Mouse (Mus musculus) neural tube, embryonic 14.5 days (tissue): ENCODE measurements at regions not wholly inside any gene's neighbourhood (a gene's known extent, or its start where the extent isn't known, plus 50 kb on each side); places are given as distances from the start of the nearest gene placed in this dataset.

Source experiments
- ATAC-seq: fragments of 200-750 bp; cut with Nextera tagmentation; 2 replicates; pipeline ENCODE4 v1.8.0; 2017; ENCODE audit warnings: low read depth, mild to moderate bottlenecking, moderate TSS enrichment, moderate library complexity
- H3K27ac ChIP-seq: fragments of 300-500 bp; sonication (generic); 2 replicates; pipeline ENCODE4 v1.5.1; 2014; ENCODE audit warnings: low read depth, mild to moderate bottlenecking, control low read depth, low read length, moderate library complexity, mixed read lengths
- H3K27me3 ChIP-seq: fragments of 300-500 bp; sonication (generic); 2 replicates; pipeline ENCODE4 v1.6.1; 2014; ENCODE audit warnings: low read length; ENCODE audit not compliant: control insufficient read depth, insufficient read depth
- H3K36me3 ChIP-seq: fragments of 300-500 bp; sonication (generic); 2 replicates; pipeline ENCODE4 v1.6.1; 2014; ENCODE audit warnings: low read length, mixed read lengths; ENCODE audit not compliant: control insufficient read depth, insufficient read depth
- H3K4me1 ChIP-seq: fragments of 300-500 bp; sonication (generic); 2 replicates; pipeline ENCODE4 v1.6.1; 2014; ENCODE audit warnings: low read length; ENCODE audit not compliant: control insufficient read depth, insufficient read depth
- H3K4me2 ChIP-seq: fragments of 300-500 bp; sonication (generic); 2 replicates; pipeline ENCODE4 v1.6.1; 2014; ENCODE audit warnings: mild to moderate bottlenecking, low read depth, low read length, control low read depth
- H3K4me3 ChIP-seq: fragments of 300-500 bp; sonication (generic); 2 replicates; pipeline ENCODE4 v1.5.1; 2014; ENCODE audit warnings: low read depth, low read length, control low read depth, mixed read lengths
- H3K9ac ChIP-seq: fragments of 300-500 bp; sonication (generic); replicated peaks from 2 replicates; pipeline ENCODE4 v1.6.1; 2014; ENCODE audit warnings: low read depth, mild to moderate bottlenecking, control low read depth, low read length, mixed read lengths
- H3K9me3 ChIP-seq: fragments of 300-500 bp; sonication (generic); 2 replicates; pipeline ENCODE4 v1.6.1; 2016; ENCODE audit warnings: low read length; ENCODE audit not compliant: control insufficient read depth
- WGBS: fragments of 180-500 bp; shearing (Covaris S2); extraction: QIAGEN DNeasy Blood & Tissue Kit; methylation state at CpG from one replicate; pipeline ENCODE4 v1.1.7; 2014; 5-methylcytosine and 5-hydroxymethylcytosine counted together

- WGBS: 82% methylated on average over 1 of the region's 1 CpGs
- no peaks in the 10 kb centered on the region for H3K4me1 ChIP-seq
Observed at GRCm38 (mm10) chr13:10557559-10557958, 196.9 kb upstream of the Chrm3 start.

DNA sequence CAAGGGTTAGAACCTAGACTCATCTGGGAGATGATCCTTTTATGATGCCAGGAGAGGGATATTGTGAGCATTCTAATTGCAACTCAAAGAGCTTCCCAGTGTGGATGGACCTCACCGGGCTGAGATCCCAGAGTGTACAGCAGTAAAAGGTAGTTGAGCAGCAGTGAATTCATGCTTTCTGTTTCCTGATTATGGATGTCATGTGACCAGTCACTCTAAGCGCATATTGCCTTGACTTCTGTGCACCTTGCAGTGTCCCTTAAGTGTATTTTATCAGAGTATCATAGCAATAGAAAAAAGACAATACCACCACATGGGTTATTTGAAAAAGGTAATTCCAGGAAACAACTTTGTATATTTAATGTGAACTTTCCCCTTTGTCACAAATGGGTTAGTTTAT lies 193.9 kb upstream of the Chrm3 start:
- Histone ChIP-seq H3K4me3 (no peak overlapping the region), H3K36me3 (no peaks in the 10 kb centered on the region), H3K9me3 (no peaks in the 10 kb centered on the region), H3K4me1 (no peaks in the 10 kb centered on the region), H3K9ac (no peak overlapping the region), H3K27me3 (no peaks in the 10 kb centered on the region), H3K4me2 (no peak overlapping the region), H3K27ac (no peak overlapping the region)
- WGBS: 64% methylated on average over 2 of the region's 2 CpGs
- ATAC-seq: no peak; the same call in 1 of the 2 replicates

More at GRCm38 (mm10) chr13:10557559-10557958, 196.9 kb upstream of the Chrm3 start:
- Histone ChIP-seq H3K36me3 (no peaks in the 10 kb centered on the region), H3K4me2 (no peak overlapping the region), H3K4me3 (no peak overlapping the region), H3K27me3 (no peaks in the 10 kb centered on the region), H3K27ac (no peak overlapping the region), H3K9ac (no peak overlapping the region), H3K9me3 (no peaks in the 10 kb centered on the region)
- ATAC-seq: no peak

DNA sequence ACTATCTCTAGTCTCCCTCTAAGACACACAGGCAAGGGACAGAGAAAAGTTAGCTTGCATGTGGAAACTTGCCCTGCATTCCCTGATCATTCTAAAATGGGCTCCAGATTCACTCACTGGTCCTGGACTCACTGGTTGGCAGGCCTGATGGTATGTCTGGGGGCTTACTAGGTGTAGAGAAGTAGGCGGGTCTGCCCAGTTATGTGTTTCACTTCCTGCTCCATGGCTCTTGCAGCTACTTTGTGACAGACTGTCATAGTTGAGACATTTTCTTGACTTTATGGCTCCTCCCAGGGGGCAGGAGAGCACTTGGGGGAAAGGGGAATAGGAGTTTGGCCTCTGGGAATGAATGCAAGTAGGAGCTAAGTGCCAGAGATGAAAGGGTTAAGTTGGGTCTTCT lies 182.1 kb upstream of the Chrm3 start:
- Histone ChIP-seq H3K27me3 (no peaks in the 10 kb centered on the region), H3K27ac (no peak overlapping the region)

DNA sequence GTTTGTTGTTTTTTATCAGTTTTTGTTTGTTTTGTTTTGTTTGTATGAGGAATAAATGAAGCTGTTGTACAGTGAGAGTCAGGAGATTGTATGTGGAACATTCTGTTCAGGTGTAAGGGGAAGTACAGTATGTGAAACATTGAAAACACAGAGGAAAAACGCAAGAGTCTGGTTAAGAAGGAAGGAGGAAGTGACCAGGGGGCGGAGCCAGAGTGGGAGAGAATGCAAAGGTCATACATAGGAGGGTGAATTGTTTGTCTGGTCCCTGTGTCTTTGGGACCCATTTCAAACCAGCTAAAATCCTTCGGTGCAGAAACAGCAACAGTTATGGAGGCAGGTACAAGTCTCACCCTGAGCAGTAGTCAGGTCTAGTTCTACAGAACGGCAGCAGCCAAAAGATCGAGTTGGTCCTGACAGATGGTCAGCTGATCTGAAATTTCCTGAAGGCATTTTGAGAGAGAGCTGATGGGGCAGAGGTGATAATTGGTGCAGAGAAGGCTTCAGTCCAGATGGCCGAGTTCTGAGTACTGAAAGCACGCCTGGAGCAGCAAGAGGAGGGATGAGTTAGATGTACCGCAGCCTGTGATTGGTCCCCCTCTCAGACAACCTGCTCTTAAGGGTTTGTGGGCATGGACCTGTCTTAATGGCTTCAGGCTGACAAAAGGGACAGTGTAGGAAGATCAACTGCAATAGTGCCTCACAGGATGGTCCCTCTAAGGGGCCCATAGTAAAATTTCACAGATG lies 179.7 kb upstream of the Chrm3 start:
- no peaks in the 10 kb centered on the region for H3K4me1 ChIP-seq
- WGBS: 76% methylated on average over 8 of the region's 8 CpGs
- H3K4me2 ChIP-seq: no peak overlapping the region
- H3K4me3 ChIP-seq: no peak overlapping the region
- no peak overlapping the region for H3K27ac ChIP-seq
- no peaks in the 10 kb centered on the region for H3K27me3 ChIP-seq
- no peaks in the 10 kb centered on the region for H3K36me3 ChIP-seq
- H3K9ac ChIP-seq: no peak overlapping the region
- no peak for ATAC-seq
- no peaks in the 10 kb centered on the region for H3K9me3 ChIP-seq

More for the DNA sequence above, 182.1 kb upstream of the Chrm3 start:
- no peaks in the 10 kb centered on the region for H3K4me1 ChIP-seq
- ATAC-seq: no peak
- no peaks in the 10 kb centered on the region for H3K36me3 ChIP-seq
- H3K4me3 ChIP-seq: no peak overlapping the region
- no peak overlapping the region for H3K4me2 ChIP-seq
- no peak overlapping the region for H3K9ac ChIP-seq
- H3K9me3 ChIP-seq: no peaks in the 10 kb centered on the region
- WGBS: 96% methylated on average over 1 of the region's 1 CpGs

- no peak overlapping the region for H3K4me3 ChIP-seq
- no peaks in the 10 kb centered on the region for H3K36me3 ChIP-seq
- H3K4me2 ChIP-seq: no peak overlapping the region
- 79% methylated on average over 4 of the region's 4 CpGs for WGBS
- no peak overlapping the region for H3K9ac ChIP-seq
- ATAC-seq: no peak
- no peaks in the 10 kb centered on the region for H3K27me3 ChIP-seq
- H3K9me3 ChIP-seq: no peaks in the 10 kb centered on the region
- H3K27ac ChIP-seq: no peak overlapping the region
- H3K4me1 ChIP-seq: no peaks in the 10 kb centered on the region
Observed at GRCm38 (mm10) chr13:10538927-10539326, 178.3 kb upstream of the Chrm3 start.

- Histone ChIP-seq H3K4me2 (no peak overlapping the region), H3K4me1 (no peaks in the 10 kb centered on the region), H3K4me3 (no peak overlapping the region), H3K27me3 (no peaks in the 10 kb centered on the region), H3K9me3 (no peaks in the 10 kb centered on the region), H3K27ac (no peak overlapping the region), H3K36me3 (no peaks in the 10 kb centered on the region), H3K9ac (no peak overlapping the region)
- no peak for ATAC-seq
- 81% methylated on average over 2 of the region's 2 CpGs for WGBS
Observed at GRCm38 (mm10) chr13:10527251-10527650, 166.6 kb upstream of the Chrm3 start.

- H3K27me3 ChIP-seq: no peaks in the 10 kb centered on the region
- no peak overlapping the region for H3K9ac ChIP-seq
- 57% methylated on average over 5 of the region's 5 CpGs for WGBS
- no peak overlapping the region for H3K27ac ChIP-seq
- H3K4me2 ChIP-seq: no peak overlapping the region
- no peak overlapping the region for H3K4me3 ChIP-seq
- H3K36me3 ChIP-seq: no peaks in the 10 kb centered on the region
- H3K4me1 ChIP-seq: no peaks in the 10 kb centered on the region
- no peak for ATAC-seq
- H3K9me3 ChIP-seq: no peaks in the 10 kb centered on the region
Observed at GRCm38 (mm10) chr13:10526470-10527207, 166.0 kb upstream of the Chrm3 start.

DNA sequence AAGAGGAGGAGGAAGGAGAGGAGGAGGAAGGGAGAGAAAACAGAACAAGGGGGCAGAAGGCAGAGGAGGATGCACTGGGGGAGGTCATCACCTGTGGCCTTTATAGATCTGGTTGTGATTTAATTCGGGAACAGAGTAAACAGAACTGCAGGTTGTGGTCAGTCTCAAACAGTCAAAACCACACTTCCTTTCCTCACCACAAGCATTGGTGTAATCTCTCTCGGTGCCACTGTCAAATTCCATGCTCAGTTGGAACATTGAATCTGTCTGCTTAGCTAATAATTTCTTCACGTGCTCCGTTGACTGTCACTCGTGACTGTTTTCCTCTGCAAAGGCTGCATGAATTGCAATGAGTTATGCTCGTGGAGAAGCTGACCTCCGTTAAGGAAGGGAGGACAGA lies 143.6 kb upstream of the Chrm3 start:
- Histone ChIP-seq H3K36me3 (no peaks in the 10 kb centered on the region), H3K27me3 (no peaks in the 10 kb centered on the region), H3K9ac (no peak overlapping the region), H3K4me2 (no peak overlapping the region), H3K4me3 (no peak overlapping the region), H3K27ac (no peak overlapping the region), H3K4me1 (no peaks in the 10 kb centered on the region), H3K9me3 (no peaks in the 10 kb centered on the region)
- no peak for ATAC-seq
- WGBS: 54% methylated on average over 7 of the region's 7 CpGs

DNA sequence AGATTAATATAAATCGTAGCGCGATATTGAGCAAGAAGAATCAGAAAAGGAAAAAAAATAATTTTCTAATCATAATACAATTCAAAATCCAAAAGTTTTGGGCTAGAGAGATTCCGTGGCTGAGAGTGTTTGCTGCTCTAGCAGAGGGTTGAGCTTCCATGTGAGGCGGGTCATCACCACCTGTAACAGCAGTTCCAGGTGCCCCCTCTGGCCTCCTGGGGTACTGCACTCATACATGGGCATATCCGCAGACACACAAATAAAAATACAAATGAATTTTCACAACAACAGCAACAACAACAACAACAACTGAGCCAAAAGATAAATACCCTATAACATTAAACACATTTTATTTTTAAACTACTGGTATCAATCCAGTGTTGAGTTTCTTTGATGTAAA lies 94.7 kb upstream of the Chrm3 start:
- no peak for ATAC-seq
- WGBS: 94% methylated on average over 6 of the region's 6 CpGs
- H3K27ac ChIP-seq: no peak overlapping the region
- H3K4me1 ChIP-seq: no peaks in the 10 kb centered on the region
- no peak overlapping the region for H3K4me2 ChIP-seq
- H3K36me3 ChIP-seq: no peaks in the 10 kb centered on the region
- no peak overlapping the region for H3K9ac ChIP-seq
- H3K9me3 ChIP-seq: no peaks in the 10 kb centered on the region
- no peak overlapping the region for H3K4me3 ChIP-seq
- no peaks in the 10 kb centered on the region for H3K27me3 ChIP-seq
